Mouse (Mus musculus) E14TG2a.4 (cell line): Measurements from ENCODE around the gene St6galnac3.

ENCODE experiments used
- CTCF ChIP-seq: conservative IDR thresholded peaks from 2 replicates; pipeline ENCODE4 v1.5.1; 2014; ENCODE audit warnings: low read length
- NANOG ChIP-seq: IDR thresholded peaks from 2 replicates; pipeline ENCODE4 v1.6.1; 2014; ENCODE audit warnings: borderline replicate concordance, low read length, mixed read lengths

DNA sequence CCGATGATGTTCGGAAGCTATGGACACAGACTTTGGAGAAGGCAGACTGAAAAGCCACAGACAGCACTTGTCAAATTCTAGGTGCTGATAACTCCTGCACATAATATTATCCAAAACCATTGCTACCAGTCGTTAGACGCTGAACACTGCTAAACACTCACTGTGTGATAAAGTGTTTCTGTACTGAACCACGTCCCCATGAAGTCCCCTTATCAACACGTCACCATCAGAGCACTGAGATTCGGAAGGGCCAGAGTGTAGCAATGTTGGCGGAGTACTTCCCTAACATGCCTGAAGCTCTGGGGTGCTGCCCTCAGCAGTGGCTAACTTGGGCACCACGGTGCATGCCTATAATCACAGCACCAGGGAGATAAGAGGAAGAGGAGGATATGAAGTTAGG is 43.3 kb downstream of the St6galnac3 start:
- TF ChIP-seq CTCF (no peak), NANOG (no peak)
